Mouse (Mus musculus): ENCODE measurements at regions not wholly inside any gene's neighbourhood (a gene's known extent, or its start where the extent isn't known, plus 50 kb on each side); places are given as distances from the start of the nearest gene placed in this dataset.

DNA sequence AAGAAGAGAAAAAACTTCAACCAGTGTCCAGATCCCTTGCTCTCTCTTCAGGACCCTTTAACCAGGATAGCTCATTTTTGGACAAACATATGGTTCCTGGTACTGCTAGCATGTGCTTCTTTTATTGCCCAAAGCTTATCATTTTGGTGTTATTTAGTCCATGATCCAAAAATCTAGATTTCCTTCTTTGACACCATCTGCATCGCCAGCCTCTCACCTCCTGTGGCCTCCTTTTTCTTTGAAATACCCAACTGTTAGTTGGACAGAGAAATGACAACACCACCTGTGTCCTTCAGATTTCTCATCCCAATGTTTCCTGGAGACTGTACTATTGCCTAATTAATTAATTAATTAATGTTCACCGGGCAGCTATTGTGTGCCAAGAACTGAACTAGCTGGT, 188.0 kb upstream of the Plppr1 start:
- DNase-seq (ENCODE audit: low read depth, low spot score) = no peak

GRCm38 (mm10) chr4:48889074-48889592, 169.9 kb upstream of the Plppr1 start:
- no peak for DNase-seq (ENCODE audit: low read depth, low spot score)

GRCm38 (mm10) chr4:48904551-48904950, 154.5 kb upstream of the Plppr1 start:
- DNase-seq (ENCODE audit: low read depth, low spot score) = no peak

- no peak for DNase-seq (ENCODE audit: low read depth, low spot score)
Observed at GRCm38 (mm10) chr4:48905196-48905867, 153.7 kb upstream of the Plppr1 start.

- no peak for DNase-seq (ENCODE audit: low read depth, low spot score)
Observed at GRCm38 (mm10) chr4:48909161-48909560, 149.9 kb upstream of the Plppr1 start.

DNA sequence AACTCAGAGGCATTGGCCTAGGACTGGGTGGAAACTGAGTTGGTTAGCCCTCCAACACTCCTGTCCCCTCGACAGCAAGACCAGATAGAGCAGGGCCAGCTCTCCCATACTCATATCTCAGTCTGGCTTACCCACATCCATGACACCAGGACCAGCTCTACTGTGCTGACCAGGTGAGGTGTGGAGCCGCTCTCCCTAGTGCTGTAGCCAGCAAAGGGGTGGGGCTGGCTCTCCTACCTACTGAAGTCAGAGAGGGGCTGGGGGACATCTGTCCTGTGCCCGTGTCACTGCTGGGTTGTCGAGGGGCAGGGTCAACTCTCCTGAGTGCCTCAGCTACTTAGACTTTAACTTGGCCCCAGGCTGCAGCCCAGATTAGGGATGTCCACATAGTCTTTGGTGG, 145.8 kb upstream of the Plppr1 start:
- DNase-seq (ENCODE audit: low read depth, low spot score) = no peak

GRCm38 (mm10) chr4:48924576-48925459, 134.3 kb upstream of the Plppr1 start:
- DNase-seq (ENCODE audit: low read depth, low spot score) = no peak

DNA sequence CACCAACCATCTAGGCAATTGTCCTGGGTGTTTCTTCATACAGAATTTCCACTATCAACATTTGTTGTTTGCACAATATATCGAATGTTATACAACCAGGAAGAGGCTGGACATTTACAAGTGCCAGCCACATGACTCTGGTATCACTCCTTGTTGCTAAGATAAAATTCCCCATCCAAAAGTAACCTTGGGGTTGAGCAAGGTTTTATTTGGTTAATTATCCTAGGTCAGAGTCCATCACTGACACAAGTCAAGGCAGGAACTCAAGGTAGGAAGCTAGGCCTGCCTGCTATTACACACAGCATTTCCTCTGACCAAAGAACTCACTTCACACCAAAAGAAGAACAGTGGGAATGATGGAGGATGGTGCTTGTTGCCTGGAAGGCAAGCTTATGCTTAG, 120.7 kb upstream of the Plppr1 start:
- no peak for DNase-seq (ENCODE audit: low read depth, low spot score)

DNA sequence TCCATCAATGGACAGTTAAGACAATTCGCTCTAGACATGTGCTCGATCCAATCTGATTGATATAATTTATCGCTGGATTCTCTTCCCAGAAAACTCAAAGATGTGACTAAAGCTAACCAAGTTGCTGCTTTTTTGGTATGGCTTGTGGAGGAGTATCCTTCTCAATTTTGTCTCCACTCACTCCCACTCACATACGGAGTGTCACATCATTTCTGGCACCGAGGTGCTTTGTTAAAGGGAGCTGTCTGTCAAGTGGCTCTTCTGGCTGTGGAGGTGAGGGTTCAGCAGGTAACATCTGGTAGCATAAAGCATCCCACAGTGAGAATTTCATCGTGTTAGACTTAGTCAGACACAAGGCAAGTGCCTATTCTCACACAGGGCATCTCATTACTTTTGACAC, 120.2 kb upstream of the Plppr1 start:
- DNase-seq (ENCODE audit: low read depth, low spot score) = no peak

- no peak for DNase-seq (ENCODE audit: low read depth, low spot score)
Observed at GRCm38 (mm10) chr4:48945266-48945818, 113.7 kb upstream of the Plppr1 start.

DNA sequence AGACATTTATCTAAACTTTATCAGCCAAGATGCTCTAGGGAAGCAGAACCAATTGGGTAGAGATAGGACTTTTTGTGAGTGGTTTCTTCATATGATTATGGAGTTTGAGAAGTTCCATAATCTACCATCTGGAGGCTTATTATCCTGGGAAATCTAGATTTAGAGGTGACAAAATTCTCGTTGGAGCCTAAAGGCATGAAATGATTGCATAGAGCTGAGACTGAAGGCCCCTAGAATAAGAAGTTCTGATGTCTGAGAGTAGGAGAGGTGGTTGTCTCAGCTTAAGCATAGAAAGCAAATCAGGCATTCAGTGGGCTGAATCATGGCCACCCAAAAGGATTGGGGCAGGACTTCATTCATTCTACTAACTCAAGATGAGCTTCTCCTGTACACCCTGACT, 106.1 kb upstream of the Plppr1 start:
- DNase-seq (ENCODE audit: low read depth, low spot score) = no peak

- DNase-seq (ENCODE audit: low read depth, low spot score) = no peak
Observed at GRCm38 (mm10) chr4:48975810-48976209, 83.3 kb upstream of the Plppr1 start.

DNA sequence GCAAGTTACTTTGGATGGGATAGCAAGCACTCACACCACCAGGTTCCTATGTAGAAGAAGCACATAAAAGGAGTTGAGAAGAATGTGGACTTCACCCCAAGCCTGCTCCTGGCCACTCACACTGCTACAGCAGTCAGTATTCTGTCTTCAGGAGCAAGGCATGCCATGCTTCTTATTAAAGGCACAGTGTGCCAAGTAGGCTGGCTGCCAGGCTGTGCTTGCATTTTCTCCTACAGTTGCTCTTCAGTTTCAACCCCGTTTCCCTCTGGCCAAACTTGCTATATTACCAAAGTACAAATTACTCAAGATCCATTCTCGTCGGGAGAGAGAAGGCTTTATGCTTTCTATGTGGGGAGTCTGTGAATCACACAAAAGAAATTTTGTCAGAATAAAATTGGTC, 67.1 kb upstream of the Plppr1 start:
- no peak for DNase-seq (ENCODE audit: low read depth, low spot score)
